Mouse (Mus musculus) spleen, adult 2 months (tissue): ENCODE data around the gene Alg14. TPM values are rescaled to one million over a fixed set of nuclear protein-coding genes. Genes with fewer than 3 reads are reported as not detected.

Source experiments
- DNase-seq, 2 experiments: peaks; one replicate each; pipeline versions ENCODE4 v3.0.0 to v3.0.0-alpha.2; 2012 to 2021; ENCODE audit warnings: low spot score in 2 of 2, low read depth in 1 of 2
- H3K27ac ChIP-seq: fragments of 200-500 bp; 2 replicates; pipeline ENCODE4 v1.5.1; 2012; ENCODE audit warnings: low read length, inconsistent platforms; ENCODE audit not compliant: insufficient read depth
- H3K27me3 ChIP-seq: fragments of 200-500 bp; 2 replicates; pipeline ENCODE4 v1.6.1; 2012; ENCODE audit warnings: mild to moderate bottlenecking, moderate library complexity, low read length, inconsistent platforms; ENCODE audit not compliant: control insufficient read depth, insufficient read depth
- H3K36me3 ChIP-seq: fragments of 200-500 bp; 2 replicates; pipeline ENCODE4 v1.6.1; 2012; ENCODE audit warnings: mild to moderate bottlenecking, low read length, inconsistent platforms; ENCODE audit not compliant: control insufficient read depth, insufficient read depth
- H3K4me1 ChIP-seq: fragments of 200-500 bp; 2 replicates; pipeline ENCODE4 v1.6.1; 2011; ENCODE audit warnings: inconsistent platforms; ENCODE audit not compliant: control insufficient read depth, insufficient read depth, insufficient read length
- H3K4me3 ChIP-seq: fragments of 200-500 bp; 2 replicates; pipeline ENCODE4 v1.5.1; 2011; ENCODE audit warnings: mild to moderate bottlenecking, inconsistent platforms; ENCODE audit not compliant: insufficient read depth, insufficient read length; ENCODE audit errors: extremely low read depth
- CTCF ChIP-seq: fragments of 200-500 bp; IDR thresholded peaks from 2 replicates; pipeline ENCODE4 v1.5.1; 2011; ENCODE audit warnings: mild to moderate bottlenecking, inconsistent platforms; ENCODE audit not compliant: insufficient read depth, insufficient read length, insufficient replicate concordance; ENCODE audit errors: extremely low read depth
- POLR2A ChIP-seq: fragments of 200-500 bp; IDR thresholded peaks from 2 replicates; pipeline ENCODE4 v1.6.1; 2011; ENCODE audit warnings: low read depth, low read length, inconsistent platforms
- WGBS: fragments of 180-500 bp; shearing (Covaris S2); methylation state at CpG from one replicate; pipeline ENCODE4 v1.1.7; 2018; 5-methylcytosine and 5-hydroxymethylcytosine counted together
- polyA plus RNA-seq: library from polyadenylated mRNA; depleted of rRNA; stranded (reverse); fragments of >200 nt; gene quantifications from 2 replicates; pipeline ENCODE4 v1.2.3, GENCODE M21; 2012

The Alg14 gene
- polyA plus RNA-seq, 1 experiment = 4.3 TPM

DNA sequence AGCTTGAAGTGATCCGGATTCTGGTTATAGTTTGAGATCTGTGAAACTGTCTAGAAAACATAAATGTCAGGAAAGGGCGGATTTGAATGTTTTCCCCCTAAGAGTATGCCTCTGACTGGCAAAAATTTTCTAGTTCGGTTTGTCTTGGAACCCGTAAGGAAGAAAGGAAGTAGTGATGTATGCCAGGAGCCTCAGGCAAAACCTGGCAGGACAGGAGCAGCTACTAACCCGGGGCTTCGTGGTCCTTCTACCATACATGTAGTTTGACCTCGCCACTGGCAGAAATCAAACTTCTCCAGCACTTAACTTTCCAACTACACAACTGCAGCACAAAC, 381 bp upstream of the Alg14 start:
- H3K4me1 ChIP-seq = no peaks in the 10 kb centered on the region
- no peak for TF ChIP-seq CTCF
- no peak for TF ChIP-seq POLR2A
- peak overlapping the region; percentile 91 for H3K27ac ChIP-seq
- no peaks in the 10 kb centered on the region for H3K27me3 ChIP-seq
- DNase-seq = no peak
- H3K36me3 ChIP-seq = no peaks in the 10 kb centered on the region
- H3K4me3 ChIP-seq = peak overlapping the region; percentile 68
- 5% methylated on average over 7 of the region's 7 CpGs for WGBS

DNA sequence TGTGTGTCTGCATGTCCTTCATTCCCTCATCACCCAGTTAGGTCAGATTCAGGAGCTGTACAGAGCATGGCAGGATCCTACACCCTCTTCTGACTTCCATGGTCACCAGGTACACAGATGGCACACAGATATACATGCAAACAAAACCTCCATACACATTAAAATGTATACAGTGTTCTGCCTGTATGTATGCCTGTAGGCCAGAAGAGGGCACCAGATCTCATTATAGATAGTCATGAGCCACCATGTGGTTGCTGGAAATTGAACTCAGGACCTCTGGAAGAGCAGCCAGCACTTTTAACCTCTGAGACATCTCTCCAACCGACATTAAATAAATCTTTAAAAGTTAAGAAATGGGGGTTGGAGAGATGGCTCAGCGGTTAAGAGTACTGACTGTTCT, 2.6 kb downstream of the Alg14 start:
- Histone ChIP-seq H3K36me3 (no peaks in the 10 kb centered on the region), H3K4me1 (no peaks in the 10 kb centered on the region), H3K4me3 (no peak overlapping the region), H3K27ac (no peak overlapping the region), H3K27me3 (no peaks in the 10 kb centered on the region)
- 89% methylated on average over 2 of the region's 2 CpGs for WGBS
- DNase-seq = no peak
- no peak for TF ChIP-seq POLR2A
- no peak for TF ChIP-seq CTCF

DNA sequence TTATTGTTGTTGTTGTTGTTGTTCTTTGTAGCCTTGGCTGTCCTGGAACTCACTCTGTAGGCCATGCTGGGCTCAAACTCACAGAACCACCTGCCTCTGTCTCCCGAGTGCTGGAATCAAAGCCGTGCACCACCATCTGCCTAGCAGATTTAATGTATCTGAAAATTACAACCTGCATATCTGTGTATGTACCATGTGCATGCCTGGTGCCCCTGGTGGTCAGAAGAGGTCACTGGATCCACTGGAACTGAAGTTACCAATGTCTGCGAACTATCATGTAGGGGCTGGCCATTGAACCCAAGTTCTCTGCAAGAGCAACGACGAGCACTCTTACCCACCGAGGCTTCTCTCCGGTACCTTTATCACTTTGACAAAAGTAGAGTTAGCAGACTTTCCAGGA, 15.1 kb downstream of the Alg14 start:
- DNase-seq = no peak
- no peak for TF ChIP-seq POLR2A
- TF ChIP-seq CTCF = peak; percentile 5; the same call in 1 of the 2 replicates
- Histone ChIP-seq H3K36me3 (peaks cover 1% of the 10 kb centered on the region; the same call in 1 of the 2 replicates), H3K27ac (no peak overlapping the region), H3K4me3 (no peak overlapping the region), H3K27me3 (no peaks in the 10 kb centered on the region), H3K4me1 (no peaks in the 10 kb centered on the region)
- 94% methylated on average over 7 of the region's 7 CpGs for WGBS

DNA sequence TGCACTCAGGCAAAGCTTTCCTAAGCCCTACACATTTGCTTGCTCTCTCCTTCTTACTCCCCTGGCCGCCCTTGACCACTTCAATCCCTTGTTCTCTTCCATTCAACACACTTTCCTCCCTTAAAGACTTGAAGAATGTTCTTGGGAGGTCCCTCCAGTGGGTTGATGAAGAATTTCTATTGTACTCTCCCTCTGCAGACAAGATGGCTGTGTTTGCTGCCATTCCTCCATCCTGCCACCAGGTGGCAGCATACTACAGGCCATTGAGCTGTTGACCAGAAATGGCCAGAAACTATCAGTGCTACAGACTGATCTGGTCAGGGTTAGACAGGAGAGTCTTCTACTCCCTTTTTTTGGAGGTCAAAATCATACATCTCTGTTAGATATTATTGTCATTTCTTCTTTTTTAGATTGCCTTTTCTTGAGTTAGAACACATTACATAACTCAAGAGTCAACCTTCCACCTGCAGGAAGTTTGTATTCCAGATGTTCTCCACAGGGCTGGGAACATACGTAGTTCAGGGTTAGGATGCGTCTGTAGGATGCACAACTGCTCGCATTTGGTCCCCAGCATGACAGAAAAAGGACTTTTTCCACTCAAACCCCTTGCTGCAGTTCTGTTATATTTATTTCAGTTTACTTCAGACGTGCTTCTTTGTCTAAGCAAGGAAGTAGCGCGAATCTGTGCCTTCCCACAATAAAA, 16.1 kb downstream of the Alg14 start:
- H3K27ac ChIP-seq = no peak overlapping the region
- H3K27me3 ChIP-seq = no peaks in the 10 kb centered on the region
- H3K4me3 ChIP-seq = no peak overlapping the region
- peaks cover 1% of the 10 kb centered on the region; the same call in 1 of the 2 replicates for H3K36me3 ChIP-seq
- TF ChIP-seq CTCF (peak; percentile 92; the same call in 1 of the 2 replicates), POLR2A (no peak)
- peak in 1 of 2 experiments; percentile 71 for DNase-seq
- no peaks in the 10 kb centered on the region for H3K4me1 ChIP-seq
- WGBS = 76% methylated on average over 7 of the region's 7 CpGs

DNA sequence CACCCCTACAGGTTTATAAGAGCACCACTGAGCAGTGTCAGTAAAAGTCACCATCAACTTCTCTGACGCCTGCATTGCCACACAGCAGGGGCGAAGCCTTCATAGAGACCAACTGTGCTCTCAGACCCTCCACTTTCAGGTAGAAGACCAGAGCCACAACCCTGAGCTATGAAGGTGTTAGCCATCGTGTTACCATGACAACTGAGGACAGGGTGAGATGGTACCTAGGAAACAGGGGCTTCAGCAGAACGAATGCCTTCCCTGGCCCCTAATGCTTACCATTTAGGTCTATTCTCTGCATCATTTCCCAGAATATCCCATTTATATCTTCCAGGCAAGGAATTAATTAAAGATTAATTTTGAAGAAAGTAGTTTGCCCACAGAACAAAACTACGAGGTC, 17.4 kb downstream of the Alg14 start:
- TF ChIP-seq POLR2A (no peak), CTCF (no peak)
- no peaks in the 10 kb centered on the region for H3K4me1 ChIP-seq
- no peak for DNase-seq
- peaks cover 1% of the 10 kb centered on the region; the same call in 1 of the 2 replicates for H3K36me3 ChIP-seq
- no peak overlapping the region for H3K4me3 ChIP-seq
- WGBS = 94% methylated on average over 5 of the region's 5 CpGs
- no peaks in the 10 kb centered on the region for H3K27me3 ChIP-seq
- no peak overlapping the region for H3K27ac ChIP-seq

DNA sequence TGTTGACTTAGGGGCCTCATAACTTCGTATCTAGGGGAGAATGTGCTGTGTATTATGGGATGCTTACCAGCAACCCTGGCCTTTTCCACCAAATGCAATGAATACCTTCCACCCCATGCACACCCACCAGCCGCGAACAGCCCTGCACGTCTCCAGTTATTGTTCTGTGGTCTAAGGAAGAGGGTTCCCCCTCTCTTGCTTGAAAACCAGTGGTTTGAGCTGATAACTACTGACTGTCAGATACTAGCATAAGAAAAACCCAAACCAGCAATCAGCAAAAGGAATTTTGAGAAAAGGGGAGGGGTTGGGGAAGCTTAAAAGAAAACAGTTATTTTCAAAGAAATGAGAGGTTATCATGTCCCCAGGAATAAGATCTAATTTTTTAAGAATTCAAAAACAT, 17.9 kb downstream of the Alg14 start:
- Histone ChIP-seq H3K27ac (no peak overlapping the region), H3K27me3 (no peaks in the 10 kb centered on the region), H3K4me1 (no peaks in the 10 kb centered on the region), H3K36me3 (peaks cover 1% of the 10 kb centered on the region; the same call in 1 of the 2 replicates), H3K4me3 (no peak overlapping the region)
- no peak for DNase-seq
- no peak for TF ChIP-seq POLR2A
- no peak for TF ChIP-seq CTCF
- 81% methylated on average over 4 of the region's 4 CpGs for WGBS

DNA sequence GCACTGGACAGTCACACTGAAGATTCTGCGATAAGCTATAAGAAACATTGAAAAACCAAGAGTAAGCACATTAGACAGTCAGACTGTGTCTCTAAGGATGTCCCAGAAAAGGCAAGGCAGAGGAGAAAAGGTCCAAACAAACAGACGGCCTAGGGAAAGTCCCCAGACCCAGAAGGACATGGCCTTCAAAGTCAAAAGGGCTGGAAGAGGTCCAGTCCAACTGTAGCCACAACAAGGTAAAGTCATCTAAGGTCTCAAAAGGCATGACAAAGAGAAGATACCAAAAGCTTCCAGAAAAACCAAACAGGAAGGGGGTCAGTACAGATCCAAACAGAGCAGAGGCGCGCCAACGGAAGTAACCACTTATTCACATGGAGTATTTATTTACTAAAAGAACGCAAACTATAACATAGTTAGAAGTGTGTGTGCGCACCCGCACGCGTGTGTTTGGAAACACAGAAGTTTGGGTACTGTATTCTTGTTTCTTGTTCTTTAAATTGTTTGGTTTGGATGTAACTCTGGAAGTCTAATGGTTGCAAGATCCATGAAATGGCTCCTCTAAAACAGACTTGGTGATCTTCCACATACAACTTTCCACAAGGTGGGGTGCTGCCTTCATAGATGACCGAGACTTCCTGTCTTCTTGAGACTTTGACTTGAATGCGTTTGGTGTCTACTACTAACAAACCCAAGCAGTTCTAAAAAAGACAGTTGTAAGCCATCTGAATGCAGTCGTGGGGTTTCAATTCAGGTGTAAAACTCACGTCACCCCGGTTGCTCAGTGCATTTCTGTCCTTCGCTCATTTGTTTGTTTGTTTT, 18.5 kb downstream of the Alg14 start:
- DNase-seq = no peak
- Histone ChIP-seq H3K4me3 (no peak overlapping the region), H3K4me1 (no peaks in the 10 kb centered on the region), H3K27me3 (no peaks in the 10 kb centered on the region), H3K36me3 (peaks cover 1% of the 10 kb centered on the region; the same call in 1 of the 2 replicates), H3K27ac (no peak overlapping the region)
- TF ChIP-seq CTCF = no peak
- no peak for TF ChIP-seq POLR2A
- WGBS = 81% methylated on average over 16 of the region's 16 CpGs
